Mouse (Mus musculus): ENCODE data around the gene Dnah7b. TPM values are rescaled to one million over a fixed set of nuclear protein-coding genes. Genes with fewer than 3 reads are reported as not detected.
A peak's percentile ranks its signal among the peaks of the same experiment; 100 is the strongest.
"Not testable (repeated sequence)": the region's sequence is repeated elsewhere in the genome, so short reads cannot be mapped to it uniquely, and the experiment has no call there.

The Dnah7b gene
- polyA plus RNA-seq, 1 experiment from 2014 or later = 0.23 TPM

- no peak overlapping the region for H3K27ac ChIP-seq (replicated peaks)
- WGBS = 58% methylated on average over 6 of the region's 6 CpGs
- no peaks in the 10 kb centered on the region for H3K9me3 ChIP-seq (ENCODE audit: control insufficient read depth, low read length)
- H3K4me3 ChIP-seq (ENCODE audit: low read depth, low read length) = no peak overlapping the region
- DNase-seq (ENCODE audit: low spot score) (peak; percentile 54), ATAC-seq (ENCODE audit: low FRiP score, low TSS enrichment) (peak; percentile 97)
- no peaks in the 10 kb centered on the region for H3K27me3 ChIP-seq (ENCODE audit: control insufficient read depth, insufficient read depth, low read length)
- no peaks in the 10 kb centered on the region for H3K36me3 ChIP-seq (ENCODE audit: control insufficient read depth, insufficient read depth, low read length)
- TF ChIP-seq EP300 (optimal IDR thresholded peaks at IDR 0.05) = peak; percentile 32
- TF ChIP-seq CTCF (IDR thresholded peaks at IDR 0.05; ENCODE audit: low read depth) = no peak
- no peaks in the 10 kb centered on the region for H3K4me1 ChIP-seq (replicated peaks; ENCODE audit: control insufficient read depth, insufficient read depth)
- no peak overlapping the region for H3K9ac ChIP-seq (ENCODE audit: low read length)
- H3K4me2 ChIP-seq (replicated peaks; ENCODE audit: low read depth) = no peak overlapping the region
These were observed 342.4 kb downstream of the Dnah7b start for GRCm38 (mm10) chr1:46408324-46409115.

- not testable (repeated sequence) for DNase-seq (ENCODE audit: low spot score); H3K27ac ChIP-seq (replicated peaks); H3K27me3 ChIP-seq (ENCODE audit: control insufficient read depth, insufficient read depth, low read length); H3K36me3 ChIP-seq (ENCODE audit: control insufficient read depth, insufficient read depth, low read length); H3K4me1 ChIP-seq (replicated peaks; ENCODE audit: control insufficient read depth, insufficient read depth); H3K9me3 ChIP-seq (ENCODE audit: control insufficient read depth, low read length); H3K4me2 ChIP-seq (replicated peaks; ENCODE audit: low read depth); H3K9ac ChIP-seq (ENCODE audit: low read length); H3K4me3 ChIP-seq (ENCODE audit: low read depth, low read length)
- peak; percentile 56; the same call in 1 of the 2 replicates for ATAC-seq (ENCODE audit: low FRiP score, low TSS enrichment)
- 69% methylated on average over 7 of the region's 7 CpGs for WGBS
These were observed 348.7 kb downstream of the Dnah7b start for GRCm38 (mm10) chr1:46414798-46415197.

GRCm38 (mm10) chr1:46416946-46417345 lies 350.8 kb downstream of the Dnah7b start:
- H3K4me3 ChIP-seq (ENCODE audit: low read depth, low read length); ATAC-seq (ENCODE audit: low FRiP score, low TSS enrichment); H3K27ac ChIP-seq (replicated peaks); H3K4me1 ChIP-seq (replicated peaks; ENCODE audit: control insufficient read depth, insufficient read depth); H3K9me3 ChIP-seq (ENCODE audit: control insufficient read depth, low read length); DNase-seq (ENCODE audit: low spot score); H3K4me2 ChIP-seq (replicated peaks; ENCODE audit: low read depth); H3K27me3 ChIP-seq (ENCODE audit: control insufficient read depth, insufficient read depth, low read length); H3K36me3 ChIP-seq (ENCODE audit: control insufficient read depth, insufficient read depth, low read length); H3K9ac ChIP-seq (ENCODE audit: low read length): not testable (repeated sequence)
- peak; percentile 70 for TF ChIP-seq CTCF (IDR thresholded peaks at IDR 0.05; ENCODE audit: low read depth)
- 26% methylated on average over 3 of the region's 3 CpGs for WGBS

GRCm38 (mm10) chr1:46418966-46419365 lies 352.9 kb downstream of the Dnah7b start:
- H3K4me3 ChIP-seq (ENCODE audit: low read depth, low read length); H3K4me2 ChIP-seq (replicated peaks; ENCODE audit: low read depth); DNase-seq (ENCODE audit: low spot score); H3K27ac ChIP-seq (replicated peaks); H3K27me3 ChIP-seq (ENCODE audit: control insufficient read depth, insufficient read depth, low read length); ATAC-seq (ENCODE audit: low FRiP score, low TSS enrichment); H3K36me3 ChIP-seq (ENCODE audit: control insufficient read depth, insufficient read depth, low read length); H3K4me1 ChIP-seq (replicated peaks; ENCODE audit: control insufficient read depth, insufficient read depth); H3K9me3 ChIP-seq (ENCODE audit: control insufficient read depth, low read length); H3K9ac ChIP-seq (ENCODE audit: low read length): not testable (repeated sequence)
- 48% methylated on average over 3 of the region's 4 CpGs for WGBS

Other genes with a start within 250 kb of the Dnah7b start
- gene Gm5269, start 176.0 kb upstream of the Dnah7b start, polyA plus RNA-seq (2015; fragmentation: Nextera tagmentation; extraction: Ambion mirVana) = not detected in 2 replicates
- gene Slc40a1, start 139.8 kb upstream of the Dnah7b start, polyA plus RNA-seq (2015; fragmentation: Nextera tagmentation; extraction: Ambion mirVana) = 54.2 and 65.5 TPM in 2 replicates

Measured in stomach, postnatal 0 days (tissue).